Mouse (Mus musculus): Measurements from ENCODE around the gene Ddx11.

Gene Ddx11

DNA sequence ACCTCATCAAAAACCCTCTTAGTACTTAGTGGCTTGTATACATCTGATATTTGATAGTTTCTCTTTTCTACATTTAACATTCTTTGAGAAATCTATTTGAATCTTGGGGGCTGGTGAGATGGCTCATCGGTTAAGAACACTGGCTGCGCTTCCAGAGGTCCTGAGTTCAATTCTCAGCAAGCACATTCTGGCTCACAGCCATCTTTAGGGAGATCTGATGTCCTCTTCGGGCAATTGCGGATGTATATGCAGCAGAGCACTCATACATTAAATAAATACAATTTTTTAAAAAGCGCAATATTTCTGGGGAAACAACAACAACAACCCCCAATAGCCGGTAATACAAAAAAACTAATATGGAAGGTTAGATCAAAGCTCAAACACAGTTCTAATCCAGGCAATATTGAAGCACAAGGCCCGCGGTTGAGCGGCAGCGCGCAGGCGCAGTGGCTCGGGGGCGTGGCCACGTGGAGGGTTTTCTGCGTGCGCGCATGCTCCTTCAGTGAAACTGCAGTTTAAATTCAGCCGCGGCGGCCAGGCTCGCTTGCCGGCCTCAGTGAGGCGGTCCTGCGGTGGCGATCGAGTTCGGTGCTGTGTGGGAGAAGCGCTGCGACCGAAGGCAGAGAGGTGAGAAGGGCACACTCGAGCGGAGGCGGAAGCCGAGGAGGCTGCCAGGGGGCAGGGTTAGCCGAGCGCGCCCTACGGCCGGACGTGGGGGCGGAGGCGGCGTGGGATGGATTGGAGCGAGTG is at the start of gene Ddx11:
Gene Ddx11, plus strand, starts transcription at position 455 of the 750 bp plus-strand sequence.
- DNase-seq (ENCODE audit: low spot score), result peak; percentile 91

GRCm38 (mm10) chr17:66073971-66074370 is 49.3 kb upstream of the Ddx11 start:
- no peak for DNase-seq (ENCODE audit: low spot score)

GRCm38 (mm10) chr17:66075827-66076173 is 47.5 kb upstream of the Ddx11 start:
- DNase-seq (ENCODE audit: low spot score), result no peak

GRCm38 (mm10) chr17:66076174-66076927 is 47.0 kb upstream of the Ddx11 start:
- peak; percentile 45 for DNase-seq (ENCODE audit: low spot score)

DNA sequence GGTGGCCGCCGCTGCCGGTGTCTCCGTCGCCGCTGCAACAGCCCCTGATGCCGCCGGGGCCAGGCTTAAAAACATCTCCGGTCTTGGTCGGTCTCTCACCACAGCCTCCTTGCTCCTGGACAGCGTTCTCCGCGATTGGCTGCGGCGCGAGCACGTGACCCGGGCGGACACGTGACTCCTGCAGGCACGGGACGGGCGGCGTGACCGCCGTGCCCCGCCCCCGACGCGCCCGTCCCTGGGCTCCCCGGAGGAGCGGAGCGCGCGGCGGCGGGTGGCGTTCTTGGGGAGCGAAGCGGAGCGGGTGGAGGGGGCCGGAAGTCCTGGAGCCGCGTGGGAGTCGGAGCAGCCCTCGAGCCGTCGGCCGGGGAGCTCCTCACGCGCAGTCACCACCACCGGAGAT is 46.4 kb upstream of the Ddx11 start, which contains the start of gene Ankrd12:
Gene Ankrd12, minus strand, starts transcription at position 156 of the 400 bp plus-strand sequence.
- DNase-seq (ENCODE audit: low spot score), result peak; percentile 96

GRCm38 (mm10) chr17:66077437-66077850 is 45.9 kb upstream of the Ddx11 start:
- DNase-seq (ENCODE audit: low spot score), result no peak

- DNase-seq (ENCODE audit: low spot score), result no peak
Observed at GRCm38 (mm10) chr17:66084486-66084885, 38.8 kb upstream of the Ddx11 start.

DNA sequence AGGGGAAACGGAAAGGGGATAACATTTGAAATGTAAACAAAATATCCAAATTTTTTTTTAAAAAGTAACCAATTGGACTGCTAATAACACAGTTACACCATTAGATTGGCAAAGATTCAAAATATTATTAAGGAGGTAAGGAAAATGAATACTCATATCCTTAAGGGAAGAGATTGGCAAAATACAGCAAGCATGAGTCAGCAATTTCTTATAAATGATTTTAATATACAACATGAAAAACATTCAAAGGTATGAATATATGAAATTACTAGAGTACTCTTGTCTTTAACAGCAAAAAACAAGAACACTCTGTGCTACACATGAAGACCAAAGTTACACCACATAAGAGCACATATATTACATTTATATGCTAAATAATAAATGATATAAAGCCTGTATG is 38.3 kb upstream of the Ddx11 start:
- DNase-seq (ENCODE audit: low spot score), result no peak

- DNase-seq (ENCODE audit: low spot score), result no peak
Observed at GRCm38 (mm10) chr17:66090251-66090650, 33.1 kb upstream of the Ddx11 start.

DNA sequence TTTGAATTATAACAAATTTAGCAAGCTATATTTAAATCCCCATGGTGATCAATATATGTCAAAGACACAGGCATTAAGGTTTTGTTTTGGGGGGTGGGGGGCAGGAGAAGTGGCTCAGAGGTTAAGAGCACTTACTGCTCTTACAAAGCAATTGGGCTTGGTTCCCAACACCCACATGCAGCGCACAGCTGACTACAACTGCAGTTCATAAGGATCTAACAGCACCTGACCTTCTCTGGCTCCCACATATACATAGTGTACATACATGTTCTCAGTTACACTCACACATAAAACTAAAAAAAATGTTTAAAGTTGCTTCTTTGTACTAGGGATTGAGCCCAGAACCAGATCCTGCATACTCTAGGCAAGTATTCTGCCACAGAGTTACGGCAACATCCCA is 31.9 kb upstream of the Ddx11 start:
- no peak for DNase-seq (ENCODE audit: low spot score)

DNA sequence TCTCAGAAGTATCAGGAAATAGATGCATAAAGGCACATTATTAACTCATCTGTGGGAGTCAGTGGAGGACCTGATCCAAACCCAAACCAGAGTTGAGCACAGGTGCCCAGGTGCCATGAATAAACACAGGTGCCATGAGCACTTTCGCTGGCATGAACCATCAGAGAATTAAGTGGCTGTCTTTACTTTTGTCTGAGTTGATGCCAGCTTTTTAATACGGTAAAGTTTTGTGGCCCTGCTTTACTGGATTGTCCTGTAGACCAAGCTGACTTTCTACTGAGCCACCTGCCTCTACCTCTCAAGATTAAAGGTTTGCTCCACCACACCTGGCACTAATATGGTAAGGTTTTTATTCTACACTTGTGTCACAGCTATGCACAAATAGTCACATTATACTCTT is 31.3 kb upstream of the Ddx11 start:
- DNase-seq (ENCODE audit: low spot score), result no peak

DNA sequence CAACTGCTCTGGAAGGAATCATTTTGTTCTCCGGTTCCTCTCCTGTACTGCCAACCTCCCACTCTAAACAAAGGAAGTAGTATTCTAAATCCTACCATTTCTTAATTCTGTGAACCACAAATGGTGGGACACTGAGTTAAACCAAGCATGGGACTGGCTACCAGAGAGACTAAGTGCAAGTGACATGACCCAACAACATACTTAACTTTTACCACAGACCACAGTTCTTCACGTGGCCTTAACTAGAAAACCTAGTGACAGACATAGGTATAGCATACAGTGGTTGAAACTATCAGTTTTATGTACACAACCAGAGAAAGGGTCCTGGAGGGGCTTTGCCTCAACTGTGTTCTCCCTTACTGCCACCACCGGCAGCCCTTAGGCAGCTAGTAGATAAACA is 30.7 kb upstream of the Ddx11 start:
- no peak for DNase-seq (ENCODE audit: low spot score)

GRCm38 (mm10) chr17:66100566-66101379 is 22.5 kb upstream of the Ddx11 start:
- no peak for DNase-seq (ENCODE audit: low spot score)

DNA sequence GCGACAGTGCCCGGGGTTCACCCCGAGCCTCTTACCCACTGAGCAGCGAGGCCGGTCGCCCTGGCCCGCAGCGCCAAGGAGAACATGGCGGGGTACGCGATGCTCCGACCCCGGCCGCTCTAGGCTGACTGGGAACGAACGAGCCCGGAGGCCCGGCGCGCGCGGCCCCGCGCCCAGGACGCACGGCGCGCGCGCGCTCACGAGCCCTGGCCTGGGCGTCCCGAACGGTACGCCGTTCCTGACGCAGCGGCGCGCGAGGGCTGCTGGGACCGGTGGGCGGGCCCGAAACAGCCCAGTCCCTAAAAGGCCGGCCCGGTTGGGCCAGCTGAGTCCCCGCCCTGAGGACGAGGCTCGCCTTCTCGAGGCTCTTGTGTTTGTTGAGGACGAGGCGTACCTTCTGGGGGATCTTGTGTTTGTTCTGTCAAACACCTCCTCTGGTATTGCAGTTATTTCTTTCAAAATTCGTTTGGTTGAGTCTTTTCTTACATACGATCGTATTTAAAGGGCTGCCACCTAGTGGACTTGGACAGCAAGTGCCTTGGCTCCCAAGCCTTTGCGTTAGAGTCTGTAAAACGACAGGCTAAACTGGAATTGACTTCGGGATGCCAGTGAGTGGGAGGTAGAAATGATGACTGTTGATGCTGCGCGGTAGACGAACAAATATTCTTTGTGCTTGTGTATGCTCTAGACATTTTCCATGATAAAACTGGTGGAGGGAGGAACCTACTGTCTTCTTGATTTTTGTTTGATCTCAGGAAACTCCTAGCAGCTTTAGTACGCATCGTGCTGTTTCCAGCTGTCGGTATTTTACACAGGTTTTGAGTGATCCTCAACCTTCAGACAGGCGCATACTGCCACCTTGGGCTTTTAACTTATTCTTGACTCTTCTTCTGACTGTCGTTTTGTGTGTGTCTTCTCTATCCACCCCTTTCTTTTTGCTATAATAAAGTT is 21.7 kb upstream of the Ddx11 start, which contains the start of gene Ndufv2:
Gene Ndufv2, minus strand, starts transcription at position 180 of the 951 bp plus-strand sequence.
- peak; percentile 90 for DNase-seq (ENCODE audit: low spot score)

- no peak for DNase-seq (ENCODE audit: low spot score)
Observed at GRCm38 (mm10) chr17:66104076-66104475, 19.2 kb upstream of the Ddx11 start.

GRCm38 (mm10) chr17:66106601-66107267 is 16.6 kb upstream of the Ddx11 start:
- DNase-seq (ENCODE audit: low spot score), result peak; percentile 61

GRCm38 (mm10) chr17:66107466-66107865 is 15.9 kb upstream of the Ddx11 start:
- no peak for DNase-seq (ENCODE audit: low spot score)

DNA sequence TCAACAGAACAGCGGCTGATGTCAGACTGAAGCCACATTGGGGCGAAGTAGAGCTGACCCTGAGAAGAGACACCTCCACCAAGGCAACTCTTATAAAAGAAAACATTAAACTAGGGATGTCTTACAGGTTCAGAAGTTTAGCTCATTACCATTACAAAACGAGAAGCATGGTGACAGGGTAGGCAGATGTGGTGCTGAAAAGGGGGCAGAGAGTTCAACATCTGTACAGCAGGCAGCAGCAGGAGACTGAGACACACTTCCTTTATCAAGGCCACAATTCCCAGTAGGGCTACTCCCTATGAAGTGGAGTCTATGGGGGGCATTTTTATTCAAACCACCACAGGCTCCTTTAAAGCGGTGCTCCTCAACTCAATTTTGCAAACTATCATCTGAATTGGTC is 15.1 kb upstream of the Ddx11 start:
- DNase-seq (ENCODE audit: low spot score), result no peak

DNA sequence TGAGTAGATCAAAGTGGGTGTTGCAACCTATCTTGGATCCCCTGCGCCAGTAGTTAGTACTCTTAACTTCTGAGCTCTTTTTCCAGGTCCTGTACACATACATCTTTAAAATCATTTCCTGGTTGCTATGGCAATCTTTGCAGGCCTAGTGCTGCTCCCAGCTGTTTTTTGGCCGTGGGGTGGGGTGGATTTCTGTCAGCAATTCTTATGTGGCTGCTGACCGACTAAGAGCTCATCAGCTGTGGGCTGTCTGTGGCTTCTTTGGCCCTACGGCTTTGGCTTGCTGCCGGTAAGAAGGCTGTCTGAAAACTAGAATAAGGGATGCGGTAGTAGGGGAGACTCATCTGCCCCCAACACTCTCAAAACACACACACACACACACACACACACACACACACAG is 12.6 kb upstream of the Ddx11 start:
- DNase-seq (ENCODE audit: low spot score), result no peak

GRCm38 (mm10) chr17:66111402-66111959 is 11.8 kb upstream of the Ddx11 start, which contains the start of gene Washc1:
Washc1 (plus strand) TSS chr17:66111545.
- peak; percentile 89 for DNase-seq (ENCODE audit: low spot score)

All from layer of hippocampus, adult 11-12 months (tissue).